Mouse (Mus musculus): ENCODE data around the gene Lrrc36. TPM values are rescaled to one million over a fixed set of nuclear protein-coding genes. Genes with fewer than 3 reads are reported as not detected.
A peak's percentile ranks its signal among the peaks of the same experiment; 100 is the strongest.

The Lrrc36 gene
- total RNA-seq, 2 experiments from 2014 or later = 0.61 TPM; not detected in 1

DNA sequence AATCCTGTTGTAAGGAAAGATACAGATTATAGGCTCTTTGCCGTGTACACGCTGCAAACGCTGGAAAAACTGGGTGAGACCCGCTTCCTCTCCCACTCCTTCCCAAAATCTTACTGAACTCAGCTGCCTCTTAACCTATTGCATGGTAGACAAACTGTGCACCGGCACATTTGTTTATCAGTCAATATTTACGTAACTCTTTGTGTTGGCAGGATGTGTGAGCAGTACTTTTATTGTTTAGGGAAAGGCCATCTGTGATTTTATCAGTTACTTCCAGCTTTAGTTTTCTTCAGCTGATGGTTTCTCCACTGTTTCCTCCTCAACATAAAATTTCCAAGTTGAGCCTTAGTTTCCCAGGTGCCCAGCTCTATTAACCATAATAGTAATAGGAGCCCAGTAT, 13.5 kb downstream of the Lrrc36 start:
- no peak for ATAC-seq (replicated peaks; ENCODE audit: low FRiP score, low TSS enrichment, poor library complexity, severe bottlenecking)

DNA sequence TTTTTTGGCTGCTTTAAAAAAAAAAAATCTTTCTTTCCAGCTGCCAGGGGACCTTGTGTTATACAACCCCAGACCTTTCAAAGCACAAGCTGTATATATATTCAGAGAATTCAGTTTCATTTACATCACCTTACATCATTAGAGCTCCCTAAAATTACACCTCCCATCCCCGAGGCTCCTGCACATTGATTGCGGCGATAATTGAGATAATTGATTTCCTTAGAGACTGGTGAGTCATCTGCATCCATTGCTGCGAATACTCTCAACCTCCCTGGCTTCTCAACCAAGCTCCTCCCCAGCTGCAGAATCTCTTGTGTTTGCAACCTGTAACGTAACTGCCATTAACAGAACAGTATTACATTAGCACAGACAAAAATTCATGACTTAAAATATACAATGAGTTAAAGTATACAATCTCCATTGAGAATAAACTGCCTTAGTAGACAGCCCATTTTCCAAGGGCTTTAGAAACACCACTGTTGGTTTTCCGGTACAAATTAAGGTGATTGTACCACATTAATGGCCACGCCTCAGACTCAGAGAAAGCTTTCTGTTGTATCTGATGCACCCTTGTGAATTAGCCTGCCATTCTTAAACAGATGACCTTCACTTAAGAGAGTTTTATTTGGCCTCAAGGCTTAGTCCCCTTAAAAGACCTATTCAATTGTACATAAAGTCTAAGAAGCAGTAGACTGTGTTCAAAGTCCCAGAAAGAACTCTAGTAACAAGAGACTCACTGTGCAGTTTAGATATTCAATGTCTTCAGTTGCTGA, 18.6 kb downstream of the Lrrc36 start:
- no peak for ATAC-seq (replicated peaks; ENCODE audit: low FRiP score, low TSS enrichment, poor library complexity, severe bottlenecking)

- no peak for ATAC-seq (replicated peaks; ENCODE audit: low FRiP score, low TSS enrichment, poor library complexity, severe bottlenecking)
These were observed 19.6 kb downstream of the Lrrc36 start for GRCm38 (mm10) chr8:105433021-105433420.

DNA sequence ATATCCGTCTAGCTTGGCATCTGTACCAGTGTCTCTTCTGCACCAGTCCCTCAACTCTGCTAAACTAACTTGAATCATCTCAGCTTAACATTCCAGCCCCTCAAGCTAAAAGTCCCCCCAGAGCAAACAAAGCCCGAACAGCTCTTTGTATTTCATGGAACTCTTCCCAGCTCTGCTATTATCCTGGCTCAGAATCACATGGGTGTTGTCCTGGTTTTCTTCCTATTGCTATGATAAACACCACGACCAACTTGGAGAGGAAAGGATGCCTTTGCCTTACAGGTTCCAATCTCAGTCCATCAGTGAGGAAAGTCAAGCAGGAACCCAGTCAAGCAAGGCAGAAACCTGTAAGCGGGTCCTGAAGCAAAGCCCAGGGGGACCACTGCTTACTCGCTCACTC, 20.1 kb downstream of the Lrrc36 start:
- no peak for ATAC-seq (replicated peaks; ENCODE audit: low FRiP score, low TSS enrichment, poor library complexity, severe bottlenecking)

- ATAC-seq (replicated peaks; ENCODE audit: low FRiP score, low TSS enrichment, poor library complexity, severe bottlenecking) = no peak
These were observed 20.8 kb downstream of the Lrrc36 start for GRCm38 (mm10) chr8:105434136-105434535.

GRCm38 (mm10) chr8:105436218-105436617, 22.8 kb downstream of the Lrrc36 start:
- no peak for ATAC-seq (replicated peaks; ENCODE audit: low FRiP score, low TSS enrichment, poor library complexity, severe bottlenecking)

DNA sequence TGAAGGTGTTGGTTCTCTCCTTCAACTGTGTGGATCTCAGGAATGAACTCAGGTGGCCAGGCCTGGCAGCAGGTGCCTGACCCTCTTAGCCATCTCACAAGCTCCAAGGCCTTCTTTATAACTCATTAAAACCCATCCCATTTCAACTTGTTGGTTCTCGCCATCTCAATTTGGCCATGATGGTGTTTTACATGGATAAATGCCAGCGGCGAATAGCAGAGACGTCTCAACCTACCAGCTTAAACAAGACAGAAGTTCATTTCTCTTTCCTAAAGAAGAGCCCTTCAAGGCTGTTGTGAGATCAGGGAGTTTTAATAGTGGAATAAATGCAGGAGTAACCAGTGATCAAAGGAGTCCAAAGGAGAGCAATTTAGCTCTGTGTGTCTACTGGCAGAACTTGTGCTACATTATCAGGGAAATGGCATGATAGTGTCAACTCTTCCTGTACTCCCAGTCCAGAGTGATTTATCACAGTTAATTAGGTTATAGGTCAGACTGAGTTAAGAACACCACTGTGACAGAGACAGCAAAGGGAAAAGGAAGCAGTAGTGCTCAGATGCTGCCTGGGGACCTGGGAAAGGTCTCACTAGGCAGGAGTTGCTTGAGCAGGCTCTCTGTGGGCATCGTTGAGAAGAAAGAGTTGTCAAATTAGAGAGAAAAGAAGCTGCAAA, 23.8 kb downstream of the Lrrc36 start:
- ATAC-seq (replicated peaks; ENCODE audit: low FRiP score, low TSS enrichment, poor library complexity, severe bottlenecking) = no peak

- ATAC-seq (replicated peaks; ENCODE audit: low FRiP score, low TSS enrichment, poor library complexity, severe bottlenecking) = peak; percentile 84
These were observed 25.5 kb downstream of the Lrrc36 start for GRCm38 (mm10) chr8:105438865-105439264.

DNA sequence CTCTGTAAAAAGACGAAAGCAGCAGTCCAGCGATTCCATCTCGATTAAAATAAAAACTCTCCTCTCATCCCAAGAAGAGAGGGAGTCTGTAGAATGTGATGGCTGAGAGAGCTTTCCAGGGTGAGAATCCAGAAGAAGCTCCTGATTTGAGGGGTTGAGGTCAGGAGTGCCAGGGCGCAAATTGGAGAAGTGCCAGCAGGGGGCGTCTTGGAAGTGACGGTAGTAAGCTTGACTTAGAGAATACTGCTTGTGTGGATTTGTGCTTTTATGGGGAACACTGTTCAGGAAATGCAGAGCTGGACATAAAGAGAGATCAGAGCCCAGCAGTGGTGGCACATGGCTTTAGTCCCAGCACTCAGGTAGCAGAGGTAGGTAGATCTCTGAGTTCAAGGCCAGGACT, 28.1 kb downstream of the Lrrc36 start:
- ATAC-seq (replicated peaks; ENCODE audit: low FRiP score, low TSS enrichment, poor library complexity, severe bottlenecking) = no peak

DNA sequence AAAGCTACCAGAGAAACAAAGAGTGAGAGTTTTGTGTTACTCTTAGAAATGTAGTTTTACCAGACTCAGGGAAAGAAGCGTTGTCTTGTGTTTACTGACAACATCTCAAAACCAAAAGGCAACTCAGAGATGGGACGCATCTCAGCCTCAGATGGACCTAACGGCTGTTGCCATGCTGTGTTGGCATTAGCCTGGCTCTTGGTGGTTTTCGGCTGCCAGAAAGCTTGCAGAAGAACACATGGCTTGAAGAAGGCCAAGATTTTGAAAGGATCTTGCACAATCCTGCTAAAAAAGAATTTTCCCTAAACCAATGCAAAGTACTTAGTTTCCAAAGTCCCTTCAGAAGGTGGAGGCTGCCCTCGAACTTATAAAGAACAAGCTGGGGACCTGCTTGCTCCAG, 29.3 kb downstream of the Lrrc36 start:
- ATAC-seq (replicated peaks; ENCODE audit: low FRiP score, low TSS enrichment, poor library complexity, severe bottlenecking) = no peak

DNA sequence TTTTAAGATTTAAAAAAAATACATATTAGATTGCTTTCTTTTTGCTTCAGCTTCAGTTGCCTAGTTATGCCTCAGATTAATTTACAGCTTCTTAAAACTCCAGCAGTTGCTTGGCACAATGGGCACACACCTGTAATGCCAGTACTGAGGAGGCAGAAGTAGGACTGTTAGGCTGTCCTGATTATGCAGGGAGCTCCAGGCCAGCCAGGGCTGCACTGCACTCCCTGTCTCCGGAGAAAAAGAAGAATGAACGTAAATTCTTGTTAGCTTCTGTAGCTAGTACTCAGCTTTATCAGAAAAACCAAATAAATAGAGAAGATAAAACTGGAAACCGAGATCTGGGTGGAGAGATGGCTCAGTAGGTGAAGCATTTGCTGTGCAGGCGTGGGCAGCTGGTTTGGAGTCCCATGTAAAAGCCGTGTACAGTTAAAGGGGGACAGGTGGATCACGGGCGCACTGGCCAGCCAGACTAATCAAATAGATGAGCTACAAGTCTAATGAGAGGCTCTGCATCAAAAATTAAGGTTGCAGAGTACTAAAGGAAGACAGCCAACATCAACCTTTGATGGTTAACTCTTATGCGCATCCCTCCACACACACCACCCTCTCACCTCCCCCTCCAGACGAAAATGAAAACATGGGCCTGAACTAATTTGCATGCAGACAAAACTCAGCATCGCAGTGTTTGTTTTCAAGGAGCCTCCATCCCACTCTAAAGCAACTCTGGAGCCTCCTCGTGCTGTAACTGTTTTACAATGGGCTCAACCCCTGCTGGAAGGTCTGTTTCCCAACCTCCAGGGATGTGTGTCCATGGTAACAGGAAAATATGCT, 32.1 kb downstream of the Lrrc36 start:
- no peak for ATAC-seq (replicated peaks; ENCODE audit: low FRiP score, low TSS enrichment, poor library complexity, severe bottlenecking)

DNA sequence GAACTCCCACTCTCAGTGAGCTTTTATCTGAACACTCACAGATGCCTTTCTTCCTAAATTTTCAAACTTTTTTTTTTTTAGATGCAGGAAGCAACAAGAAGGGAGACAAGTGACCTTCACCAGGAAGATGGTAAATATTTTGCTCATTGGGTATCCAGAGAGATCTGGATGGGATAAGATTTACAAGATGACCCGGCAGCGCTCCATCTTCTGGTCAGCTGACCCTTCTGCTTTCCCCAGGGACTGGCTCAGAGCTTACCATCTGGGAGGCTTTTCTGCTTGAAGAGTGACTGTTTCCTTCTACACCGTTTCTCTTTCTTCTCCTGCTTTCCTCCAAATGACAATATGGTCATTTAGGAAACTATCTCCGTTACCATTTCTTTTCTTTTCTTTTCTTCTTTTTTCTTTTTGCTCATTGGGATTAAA, 32.8 kb downstream of the Lrrc36 start:
- ATAC-seq (replicated peaks; ENCODE audit: low FRiP score, low TSS enrichment, poor library complexity, severe bottlenecking) = no peak

GRCm38 (mm10) chr8:105448188-105448587, 34.8 kb downstream of the Lrrc36 start:
- peak; percentile 72 for ATAC-seq (replicated peaks; ENCODE audit: low FRiP score, low TSS enrichment, poor library complexity, severe bottlenecking)

DNA sequence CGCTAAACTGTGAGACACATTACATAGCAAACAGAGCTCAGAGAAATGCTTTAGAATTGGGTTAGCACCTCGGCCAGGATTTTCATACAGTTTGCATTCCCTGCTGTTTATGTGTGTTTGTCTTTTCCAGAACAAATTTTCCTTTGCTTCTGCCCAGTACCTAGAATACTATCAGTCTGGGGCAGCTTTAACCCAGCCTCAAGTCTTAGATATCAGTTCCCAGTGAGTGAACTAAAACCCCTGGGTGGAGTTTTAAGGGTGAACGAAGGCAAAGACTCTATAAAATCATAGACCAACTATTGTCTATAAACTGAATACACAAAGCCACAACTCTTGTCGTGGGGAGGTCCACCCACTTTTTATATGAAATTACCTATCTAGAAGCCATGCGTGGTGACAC, 35.2 kb downstream of the Lrrc36 start:
- ATAC-seq (replicated peaks; ENCODE audit: low FRiP score, low TSS enrichment, poor library complexity, severe bottlenecking) = peak; percentile 63

DNA sequence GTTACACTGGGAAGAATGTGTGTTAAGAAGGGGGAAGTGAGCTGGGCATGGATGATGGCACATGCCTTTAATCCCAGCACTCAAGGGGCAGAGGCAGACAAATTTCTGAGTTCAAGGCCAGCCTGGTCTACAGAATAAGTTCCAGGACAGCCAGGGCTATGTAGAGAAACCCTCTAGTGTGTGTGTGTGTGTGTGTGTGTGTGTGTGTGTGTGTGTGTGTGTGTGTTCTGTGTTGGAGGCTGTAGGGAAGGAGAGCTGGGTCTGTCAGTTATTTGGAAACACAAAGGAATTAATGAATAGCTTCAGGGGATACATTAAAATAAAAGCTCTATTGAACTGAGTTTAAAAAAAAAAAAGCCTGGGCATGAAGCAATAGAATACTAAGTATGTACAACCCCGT, 37.6 kb downstream of the Lrrc36 start:
- ATAC-seq (replicated peaks; ENCODE audit: low FRiP score, low TSS enrichment, poor library complexity, severe bottlenecking) = no peak

DNA sequence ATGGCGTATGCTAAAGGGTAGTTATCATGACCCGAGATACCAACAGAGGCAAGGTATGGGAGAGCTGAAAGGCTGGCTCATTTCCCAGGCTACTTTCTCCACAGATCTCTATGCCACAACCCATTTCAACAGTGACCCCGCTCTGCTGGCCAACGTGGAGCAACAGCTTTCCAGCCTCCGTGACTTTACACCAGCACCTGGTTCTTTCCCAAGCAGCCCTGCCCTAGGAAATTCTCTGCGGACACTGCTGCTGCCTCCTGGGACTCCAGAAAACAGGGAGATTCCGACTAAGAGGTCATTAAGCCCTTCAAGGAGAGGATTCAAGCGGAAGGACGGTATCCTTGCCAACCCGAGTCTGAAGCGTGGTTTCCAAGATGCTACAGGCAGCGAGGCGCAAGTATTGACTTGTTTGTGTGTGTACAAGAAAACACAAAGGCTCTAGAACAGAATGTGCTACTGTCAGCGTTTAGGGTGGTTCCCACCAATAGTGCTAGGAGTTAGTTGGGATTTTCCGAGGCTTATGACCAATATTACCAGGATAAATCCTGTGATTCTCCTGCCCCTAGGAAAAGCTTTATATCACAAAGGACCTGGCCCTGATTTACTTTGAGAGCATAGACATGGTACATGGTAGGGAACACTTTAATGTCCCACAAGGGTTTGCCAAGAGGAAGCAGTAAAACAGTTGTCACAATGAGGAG, 38.7 kb downstream of the Lrrc36 start:
- ATAC-seq (replicated peaks; ENCODE audit: low FRiP score, low TSS enrichment, poor library complexity, severe bottlenecking) = no peak

- peak; percentile 47; the same call in 1 of the 2 replicates for ATAC-seq (replicated peaks; ENCODE audit: low FRiP score, low TSS enrichment, poor library complexity, severe bottlenecking)
These were observed 39.9 kb downstream of the Lrrc36 start for GRCm38 (mm10) chr8:105453296-105453695.

GRCm38 (mm10) chr8:105454088-105454487, 40.7 kb downstream of the Lrrc36 start:
- 0 out of 2 replicates have a peak, but pooled peaks have one; percentile 45 for ATAC-seq (replicated peaks; ENCODE audit: low FRiP score, low TSS enrichment, poor library complexity, severe bottlenecking)

- ATAC-seq (replicated peaks; ENCODE audit: low FRiP score, low TSS enrichment, poor library complexity, severe bottlenecking) = peak; percentile 53
These were observed 41.8 kb downstream of the Lrrc36 start for GRCm38 (mm10) chr8:105455218-105455617.

All from megakaryocyte-erythroid progenitor cell, adult 5-6 weeks (primary cell).